Mouse (Mus musculus): Measurements from ENCODE around the gene Gss. TPM values are rescaled to one million over a fixed set of nuclear protein-coding genes. Genes with fewer than 3 reads are reported as not detected.

Gss gene
- total and polyA plus RNA-seq, 3 experiments, result 13.0 to 14.0 (median 14.0) TPM

DNA sequence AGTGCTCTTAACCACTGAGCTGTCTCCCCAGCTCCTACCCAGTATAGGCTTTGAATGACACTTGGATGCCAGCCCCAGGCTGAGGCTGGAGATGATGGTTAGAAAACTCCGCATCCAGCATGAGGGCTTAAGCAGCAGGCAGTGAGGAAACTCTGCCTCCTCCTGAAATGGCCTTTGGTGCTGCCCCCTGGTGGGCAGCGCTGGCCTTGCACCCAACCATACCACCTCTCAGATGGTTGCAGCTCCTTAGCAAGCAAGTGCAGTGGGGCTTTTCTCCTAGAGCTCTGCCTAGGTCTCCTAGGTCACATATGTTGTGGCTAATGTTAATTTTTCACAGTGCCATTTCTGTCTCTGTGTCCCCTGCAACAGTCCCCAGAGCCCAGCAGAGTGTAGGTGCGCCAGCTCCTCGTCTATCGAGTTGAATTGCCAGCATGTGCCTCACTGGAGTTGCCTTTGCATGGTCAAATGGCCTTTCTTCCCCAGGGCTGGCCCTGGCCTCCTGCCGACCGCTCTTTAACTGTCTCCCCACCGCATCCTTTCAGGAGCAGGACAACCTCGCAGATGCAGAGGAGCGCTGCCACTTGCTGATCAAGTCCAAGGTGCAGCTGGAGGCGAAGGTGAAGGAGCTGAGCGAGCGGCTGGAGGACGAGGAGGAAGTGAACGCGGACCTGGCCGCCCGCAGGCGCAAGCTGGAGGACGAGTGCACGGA is 34.6 kb upstream of the Gss start:
- Histone ChIP-seq H3K4me3 (no peak overlapping the region), H3K27me3 (ENCODE audit: control insufficient read depth, insufficient read depth, low read length) (no peaks in the 10 kb centered on the region), H3K4me1 (ENCODE audit: control insufficient read depth, insufficient read depth, low read length) (no peaks in the 10 kb centered on the region; the same call in 1 of the 2 replicates), H3K36me3 (ENCODE audit: control insufficient read depth, insufficient read depth, low read length) (no peaks in the 10 kb centered on the region), H3K79me2 (replicated peaks; ENCODE audit: control insufficient read depth, insufficient read depth, low read length) (no peaks in the 10 kb centered on the region), H3K9ac (ENCODE audit: low read depth, low read length) (no peak overlapping the region), H3K27ac (no peak overlapping the region)
- intact Hi-C loops (cut with DNase I), result no loop called here
- TF ChIP-seq POLR2A (IDR thresholded peaks at IDR 0.05; ENCODE audit: insufficient read depth, low read depth, low read length) (no peak), CTCF (IDR thresholded peaks at IDR 0.05) (no peak; the same call in 1 of the 2 replicates), EP300 (IDR thresholded peaks at IDR 0.05; ENCODE audit: insufficient read depth, low read depth, low read length) (0 out of 2 replicates have a peak, but pooled peaks have one; percentile 35)
- peak; percentile 58 to 75 for DNase-seq
- 59% methylated on average over 21 of the region's 21 CpGs for WGBS

DNA sequence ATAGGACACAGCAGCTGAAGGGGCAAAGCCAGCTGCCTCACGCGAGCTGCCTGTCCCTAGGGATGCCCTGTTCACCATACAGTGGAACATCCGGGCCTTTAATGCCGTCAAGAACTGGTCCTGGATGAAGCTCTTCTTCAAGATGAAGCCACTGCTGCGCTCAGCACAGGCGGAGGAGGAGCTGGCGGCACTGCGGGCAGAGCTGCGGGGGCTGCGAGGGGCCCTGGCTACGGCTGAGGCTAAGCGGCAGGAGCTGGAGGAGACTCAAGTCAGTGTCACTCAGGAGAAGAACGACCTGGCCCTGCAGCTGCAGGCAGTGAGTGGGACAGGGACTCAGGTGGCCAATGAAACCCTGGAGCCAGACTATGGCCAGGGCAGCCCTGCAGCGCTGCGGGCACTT is 33.7 kb upstream of the Gss start:
- Histone ChIP-seq H3K79me2 (replicated peaks; ENCODE audit: control insufficient read depth, insufficient read depth, low read length) (no peaks in the 10 kb centered on the region), H3K9ac (ENCODE audit: low read depth, low read length) (no peak overlapping the region), H3K27ac (no peak overlapping the region), H3K27me3 (ENCODE audit: control insufficient read depth, insufficient read depth, low read length) (no peaks in the 10 kb centered on the region), H3K4me1 (ENCODE audit: control insufficient read depth, insufficient read depth, low read length) (no peaks in the 10 kb centered on the region; the same call in 1 of the 2 replicates), H3K4me3 (no peak overlapping the region), H3K36me3 (ENCODE audit: control insufficient read depth, insufficient read depth, low read length) (no peaks in the 10 kb centered on the region)
- intact Hi-C loops (cut with DNase I), result no loop called here
- no peak for DNase-seq
- 53% methylated on average over 15 of the region's 15 CpGs for WGBS
- TF ChIP-seq EP300 (IDR thresholded peaks at IDR 0.05; ENCODE audit: insufficient read depth, low read depth, low read length), result no peak
- no peak for TF ChIP-seq CTCF (IDR thresholded peaks at IDR 0.05)
- no peak for TF ChIP-seq POLR2A (IDR thresholded peaks at IDR 0.05; ENCODE audit: insufficient read depth, low read depth, low read length)

DNA sequence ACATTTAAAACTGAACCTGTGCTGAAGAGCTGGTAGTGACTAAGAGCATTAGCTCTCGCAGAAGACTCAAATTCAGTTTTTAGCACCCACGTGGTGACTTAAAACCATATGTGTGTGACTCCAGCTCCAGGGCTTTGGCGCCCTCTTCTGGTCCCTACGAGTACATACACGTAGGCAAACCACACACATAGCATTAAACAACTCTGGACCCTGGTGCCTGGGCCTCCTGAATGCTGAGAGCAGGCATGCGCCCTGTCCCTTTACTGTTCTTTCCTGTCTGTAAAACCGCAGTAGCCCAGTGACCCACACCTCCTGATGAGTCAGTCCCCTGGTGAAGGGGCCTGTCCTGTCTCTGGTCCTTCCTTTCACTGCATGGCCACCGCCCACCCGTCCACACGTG is 32.1 kb upstream of the Gss start:
- no peaks in the 10 kb centered on the region for H3K79me2 ChIP-seq (replicated peaks; ENCODE audit: control insufficient read depth, insufficient read depth, low read length)
- intact Hi-C loops (cut with DNase I), result no loop called here
- H3K27ac ChIP-seq, result no peak overlapping the region
- H3K36me3 ChIP-seq (ENCODE audit: control insufficient read depth, insufficient read depth, low read length), result no peaks in the 10 kb centered on the region
- no peak for DNase-seq
- 34% methylated on average over 10 of the region's 10 CpGs for WGBS
- no peaks in the 10 kb centered on the region; the same call in 1 of the 2 replicates for H3K4me1 ChIP-seq (ENCODE audit: control insufficient read depth, insufficient read depth, low read length)
- H3K4me3 ChIP-seq, result no peak overlapping the region
- no peaks in the 10 kb centered on the region for H3K27me3 ChIP-seq (ENCODE audit: control insufficient read depth, insufficient read depth, low read length)
- H3K9ac ChIP-seq (ENCODE audit: low read depth, low read length), result no peak overlapping the region
- TF ChIP-seq EP300 (IDR thresholded peaks at IDR 0.05; ENCODE audit: insufficient read depth, low read depth, low read length), result 0 out of 2 replicates have a peak, but pooled peaks have one; percentile 17
- TF ChIP-seq CTCF (IDR thresholded peaks at IDR 0.05), result peak; percentile 78
- TF ChIP-seq POLR2A (IDR thresholded peaks at IDR 0.05; ENCODE audit: insufficient read depth, low read depth, low read length), result peak; percentile 34; the same call in 1 of the 2 replicates

DNA sequence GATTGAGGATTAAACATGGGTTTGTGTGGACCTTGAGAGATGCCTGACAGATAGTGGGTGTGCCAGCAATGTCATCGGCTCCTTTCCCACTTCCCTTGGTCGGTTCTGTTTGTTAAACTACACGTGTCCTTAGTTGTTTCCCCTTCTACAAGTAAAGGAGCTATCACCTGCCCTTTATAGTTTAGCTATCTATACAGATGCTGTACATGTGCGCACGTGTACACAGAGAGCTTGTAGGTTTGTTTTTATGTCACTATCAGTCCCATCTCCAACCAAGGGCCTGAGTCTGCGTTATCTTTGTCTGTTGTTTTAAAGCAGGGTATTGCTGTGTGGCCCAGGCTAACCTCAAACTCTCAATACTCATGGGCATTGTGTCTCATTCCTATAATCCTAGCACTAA is 31.4 kb upstream of the Gss start:
- no peaks in the 10 kb centered on the region; the same call in 1 of the 2 replicates for H3K4me1 ChIP-seq (ENCODE audit: control insufficient read depth, insufficient read depth, low read length)
- H3K79me2 ChIP-seq (replicated peaks; ENCODE audit: control insufficient read depth, insufficient read depth, low read length), result no peaks in the 10 kb centered on the region
- no peak overlapping the region for H3K9ac ChIP-seq (ENCODE audit: low read depth, low read length)
- no peak for DNase-seq
- no peak overlapping the region for H3K4me3 ChIP-seq
- H3K27me3 ChIP-seq (ENCODE audit: control insufficient read depth, insufficient read depth, low read length), result no peaks in the 10 kb centered on the region
- TF ChIP-seq EP300 (IDR thresholded peaks at IDR 0.05; ENCODE audit: insufficient read depth, low read depth, low read length), result no peak
- TF ChIP-seq CTCF (IDR thresholded peaks at IDR 0.05), result no peak
- TF ChIP-seq POLR2A (IDR thresholded peaks at IDR 0.05; ENCODE audit: insufficient read depth, low read depth, low read length), result no peak
- intact Hi-C loops (cut with DNase I), result no loop called here
- no peak overlapping the region for H3K27ac ChIP-seq
- 63% methylated on average over 6 of the region's 6 CpGs for WGBS
- H3K36me3 ChIP-seq (ENCODE audit: control insufficient read depth, insufficient read depth, low read length), result no peaks in the 10 kb centered on the region

DNA sequence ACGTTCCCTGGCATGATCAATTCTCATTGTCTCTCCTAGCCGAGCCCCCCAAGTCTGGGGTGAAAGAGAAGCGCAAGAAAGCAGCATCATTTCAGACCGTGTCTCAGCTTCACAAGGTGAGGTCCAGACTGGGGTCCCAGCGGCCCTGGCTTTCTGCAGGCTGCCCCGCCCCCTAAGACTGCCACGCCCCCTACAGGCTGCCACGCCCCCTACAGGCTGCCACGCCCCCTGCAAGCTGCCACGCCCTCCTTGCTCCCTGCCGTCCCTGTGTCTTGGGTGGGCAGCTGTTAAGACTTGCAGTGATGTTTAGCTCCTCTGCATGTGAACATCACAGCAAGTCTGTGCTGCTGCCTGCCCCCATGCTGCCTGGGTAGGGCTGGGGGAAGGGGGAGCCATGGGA is 30.0 kb upstream of the Gss start:
- no peak overlapping the region for H3K9ac ChIP-seq (ENCODE audit: low read depth, low read length)
- H3K4me1 ChIP-seq (ENCODE audit: control insufficient read depth, insufficient read depth, low read length), result no peaks in the 10 kb centered on the region
- no peaks in the 10 kb centered on the region for H3K36me3 ChIP-seq (ENCODE audit: control insufficient read depth, insufficient read depth, low read length)
- no peak overlapping the region for H3K4me3 ChIP-seq
- H3K79me2 ChIP-seq (replicated peaks; ENCODE audit: control insufficient read depth, insufficient read depth, low read length), result no peaks in the 10 kb centered on the region
- no peak for TF ChIP-seq POLR2A (IDR thresholded peaks at IDR 0.05; ENCODE audit: insufficient read depth, low read depth, low read length)
- no peak for TF ChIP-seq CTCF (IDR thresholded peaks at IDR 0.05)
- no peak for TF ChIP-seq EP300 (IDR thresholded peaks at IDR 0.05; ENCODE audit: insufficient read depth, low read depth, low read length)
- H3K27ac ChIP-seq, result no peak overlapping the region
- WGBS, result 38% methylated on average over 11 of the region's 11 CpGs
- no peak for DNase-seq
- no peaks in the 10 kb centered on the region for H3K27me3 ChIP-seq (ENCODE audit: control insufficient read depth, insufficient read depth, low read length)
- intact Hi-C loops (cut with DNase I), result no loop called here

DNA sequence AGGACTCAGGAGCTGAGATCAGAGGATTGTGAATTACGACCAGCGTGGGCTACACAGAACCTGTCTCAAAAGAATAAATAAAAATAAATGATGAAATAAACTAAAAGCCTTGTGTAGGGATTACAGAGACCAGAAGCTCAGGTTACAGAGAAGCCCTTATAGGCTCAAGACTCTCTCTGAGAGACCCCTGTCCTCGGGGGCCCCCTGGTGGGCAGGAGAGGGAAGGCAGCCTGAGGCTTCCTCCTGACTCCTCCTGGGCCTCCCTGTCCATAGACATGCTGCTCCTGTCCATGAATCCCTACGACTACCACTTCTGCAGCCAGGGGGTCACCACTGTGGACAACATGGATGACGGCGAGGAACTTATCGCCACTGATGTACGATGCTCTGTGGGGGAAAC is 27.2 kb upstream of the Gss start:
- no peaks in the 10 kb centered on the region for H3K27me3 ChIP-seq (ENCODE audit: control insufficient read depth, insufficient read depth, low read length)
- intact Hi-C loops (cut with DNase I), result loop anchor here (1.0 to 2.0 kb wide), 3 partner anchors 23 to 108 kb away; no protein-coding TSS in a partner anchor
- H3K27ac ChIP-seq, result no peak overlapping the region
- DNase-seq, result peak; percentile 78 to 89
- WGBS, result 17% methylated on average over 8 of the region's 8 CpGs
- no peaks in the 10 kb centered on the region for H3K4me1 ChIP-seq (ENCODE audit: control insufficient read depth, insufficient read depth, low read length)
- H3K9ac ChIP-seq (ENCODE audit: low read depth, low read length), result no peak overlapping the region
- H3K4me3 ChIP-seq, result no peak overlapping the region
- no peaks in the 10 kb centered on the region for H3K36me3 ChIP-seq (ENCODE audit: control insufficient read depth, insufficient read depth, low read length)
- TF ChIP-seq POLR2A (IDR thresholded peaks at IDR 0.05; ENCODE audit: insufficient read depth, low read depth, low read length) (no peak), CTCF (IDR thresholded peaks at IDR 0.05) (peak; percentile 92), EP300 (IDR thresholded peaks at IDR 0.05; ENCODE audit: insufficient read depth, low read depth, low read length) (no peak)
- no peaks in the 10 kb centered on the region for H3K79me2 ChIP-seq (replicated peaks; ENCODE audit: control insufficient read depth, insufficient read depth, low read length)
